Mouse (Mus musculus): ENCODE results near the gene Apc2.
"Not testable (repeated sequence)": the region's sequence is repeated elsewhere in the genome, so short reads cannot be mapped to it uniquely, and the experiment has no call there.

The Apc2 gene

GRCm38 (mm10) chr10:80295618-80296425, at the start of gene Apc2:
Gene Apc2 (plus strand): TSS chr10:80295977.
- no peak for DNase-seq (ENCODE audit: extremely low read depth, insufficient read length, low spot score)

GRCm38 (mm10) chr10:80247849-80248248, 47.9 kb upstream of the Apc2 start:
- no peak for DNase-seq (ENCODE audit: extremely low read depth, insufficient read length, low spot score)

GRCm38 (mm10) chr10:80248437-80248836, 47.3 kb upstream of the Apc2 start:
- not testable (repeated sequence) for DNase-seq (ENCODE audit: extremely low read depth, insufficient read length, low spot score)

GRCm38 (mm10) chr10:80248971-80249640, 46.7 kb upstream of the Apc2 start, which contains the start of gene Ndufs7:
Gene Ndufs7 (plus strand): TSS chr10:80249121.
- peak; percentile 94 for DNase-seq (ENCODE audit: extremely low read depth, insufficient read length, low spot score)

GRCm38 (mm10) chr10:80250059-80250458, 45.7 kb upstream of the Apc2 start:
- DNase-seq (ENCODE audit: extremely low read depth, insufficient read length, low spot score) = no peak

- DNase-seq (ENCODE audit: extremely low read depth, insufficient read length, low spot score) = no peak
Observed at GRCm38 (mm10) chr10:80250573-80250972, 45.2 kb upstream of the Apc2 start.

GRCm38 (mm10) chr10:80252011-80252410, 43.8 kb upstream of the Apc2 start:
- no peak for DNase-seq (ENCODE audit: extremely low read depth, insufficient read length, low spot score)

GRCm38 (mm10) chr10:80252493-80253274, 43.1 kb upstream of the Apc2 start:
- no peak for DNase-seq (ENCODE audit: extremely low read depth, insufficient read length, low spot score)

GRCm38 (mm10) chr10:80253551-80253950, 42.2 kb upstream of the Apc2 start:
- no peak for DNase-seq (ENCODE audit: extremely low read depth, insufficient read length, low spot score)

- DNase-seq (ENCODE audit: extremely low read depth, insufficient read length, low spot score) = no peak
Observed at GRCm38 (mm10) chr10:80254331-80255297, 41.2 kb upstream of the Apc2 start.

- DNase-seq (ENCODE audit: extremely low read depth, insufficient read length, low spot score) = no peak
Observed at GRCm38 (mm10) chr10:80255881-80256535, 39.8 kb upstream of the Apc2 start.

- DNase-seq (ENCODE audit: extremely low read depth, insufficient read length, low spot score) = no peak
Observed at GRCm38 (mm10) chr10:80257936-80258335, 37.8 kb upstream of the Apc2 start.

GRCm38 (mm10) chr10:80258752-80259462, 36.9 kb upstream of the Apc2 start:
- DNase-seq (ENCODE audit: extremely low read depth, insufficient read length, low spot score) = no peak

- no peak for DNase-seq (ENCODE audit: extremely low read depth, insufficient read length, low spot score)
Observed at GRCm38 (mm10) chr10:80259463-80259805, 36.3 kb upstream of the Apc2 start.

- peak; percentile 70 for DNase-seq (ENCODE audit: extremely low read depth, insufficient read length, low spot score)
Observed at GRCm38 (mm10) chr10:80259861-80260641, 35.7 kb upstream of the Apc2 start.

GRCm38 (mm10) chr10:80260642-80261584, 34.9 kb upstream of the Apc2 start, which contains the start of the genes Gamt and Dazap1:
Gene Gamt (minus strand): TSS chr10:80261012.
Gene Dazap1 (plus strand): TSS chr10:80261486.
- DNase-seq (ENCODE audit: extremely low read depth, insufficient read length, low spot score) = peak; percentile 99

- peak; percentile 96 for DNase-seq (ENCODE audit: extremely low read depth, insufficient read length, low spot score)
Observed at GRCm38 (mm10) chr10:80261585-80261968, 34.2 kb upstream of the Apc2 start.

Measured in 3134 (cell line).